Mouse (Mus musculus): ENCODE measurements around the gene Samd8. TPM values are rescaled to one million over a fixed set of nuclear protein-coding genes. Genes with fewer than 3 reads are reported as not detected.
A peak's percentile ranks its signal among the peaks of the same experiment; 100 is the strongest.

Gene Samd8
- 27.1 and 40.9 TPM in 2 replicates for total RNA-seq (2014; rRNA removed)
- 12.7 and 14.5 TPM in 2 replicates for polyA plus RNA-seq (2012; rRNA removed)

DNA sequence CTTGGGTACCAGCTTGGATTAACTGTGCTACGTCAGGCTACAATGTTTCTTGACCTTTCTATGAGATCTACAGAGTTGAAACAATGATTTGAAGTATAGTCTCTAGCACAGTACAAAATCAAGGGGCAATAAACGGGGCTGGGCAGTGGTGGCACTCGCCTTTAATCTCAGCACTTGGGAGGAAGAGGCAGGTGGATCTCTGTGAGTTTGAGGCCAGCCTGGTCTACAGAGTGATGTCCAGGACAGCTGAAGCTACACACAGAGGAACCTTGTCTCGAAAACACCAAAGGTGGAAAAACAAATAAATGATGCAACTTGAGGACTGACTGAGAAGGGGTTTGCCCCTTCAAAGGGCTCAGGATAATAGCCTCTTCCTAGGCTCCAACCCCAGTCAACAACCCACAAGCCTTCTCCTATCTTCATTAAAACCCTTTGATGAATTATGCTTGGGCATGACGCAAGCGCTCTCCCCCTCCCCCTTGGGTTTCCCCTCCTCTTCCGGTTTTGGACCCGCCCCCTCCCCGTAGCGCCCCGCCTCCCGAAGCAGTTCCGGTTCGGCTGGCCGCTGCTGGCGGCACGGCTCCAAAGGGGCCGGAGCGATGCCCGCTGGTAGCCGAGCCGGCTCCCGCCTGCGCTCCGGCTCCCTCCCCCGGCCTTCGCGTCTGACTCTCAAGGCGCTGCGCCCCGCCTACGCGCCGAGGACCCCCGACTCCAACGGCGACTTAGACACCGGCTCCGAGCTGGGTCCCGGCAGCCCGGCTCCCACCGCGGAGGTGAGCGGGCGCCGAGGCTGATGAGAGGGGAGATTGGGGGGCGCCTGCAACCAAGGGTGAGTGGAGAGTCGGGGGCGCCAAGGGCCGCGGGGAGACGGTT is at the start of gene Samd8:
Samd8 (plus strand) TSS at position 524 of the 873 bp plus-strand sequence.
- peaks cover 10% of the 10 kb centered on the region for H3K4me1 ChIP-seq (ENCODE audit: control insufficient read depth, insufficient read depth, low read length)
- TF ChIP-seq POLR2A (IDR thresholded peaks at IDR 0.05; ENCODE audit: extremely low read depth, insufficient read depth, low read length) (peak; percentile 66), CTCF (IDR thresholded peaks at IDR 0.05; ENCODE audit: low read depth, low read length) (no peak)

DNA sequence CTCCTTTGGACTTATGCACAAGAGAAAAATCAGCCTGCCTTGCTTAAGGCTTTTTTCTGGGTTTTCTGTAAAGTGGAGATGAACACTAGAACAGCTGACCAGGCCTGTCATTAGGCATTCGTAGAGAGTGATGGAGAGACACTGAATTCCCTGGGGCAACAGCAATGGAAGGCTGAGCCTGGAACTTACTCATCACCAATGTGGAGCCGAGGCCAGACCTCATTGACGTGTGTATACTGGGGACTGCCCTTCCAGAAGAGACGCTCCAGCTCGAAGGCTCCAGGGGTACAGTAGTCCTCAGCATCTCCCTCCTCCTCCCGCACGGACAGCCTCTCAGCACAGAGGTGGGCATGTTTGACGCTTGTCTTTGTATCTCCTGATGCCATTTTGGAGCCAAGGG is 47.6 kb upstream of the Samd8 start:
- Histone ChIP-seq H3K4me1 (ENCODE audit: control insufficient read depth, insufficient read depth, low read length) (no peaks in the 10 kb centered on the region), H3K36me3 (ENCODE audit: control insufficient read depth, insufficient read depth, low read length) (no peaks in the 10 kb centered on the region), H3K27me3 (ENCODE audit: control insufficient read depth, insufficient read depth, low read length) (no peaks in the 10 kb centered on the region), H3K27ac (replicated peaks; ENCODE audit: insufficient read depth, low read depth, low read length) (no peak overlapping the region), H3K79me2 (ENCODE audit: control insufficient read depth, insufficient read depth, low read length) (no peaks in the 10 kb centered on the region), H3K4me3 (ENCODE audit: insufficient read depth, low read depth, low read length) (no peak overlapping the region), H3K9ac (ENCODE audit: low read depth, low read length) (no peak overlapping the region)
- no peak for TF ChIP-seq POLR2A (IDR thresholded peaks at IDR 0.05; ENCODE audit: extremely low read depth, insufficient read depth, low read length)
- TF ChIP-seq CTCF (IDR thresholded peaks at IDR 0.05; ENCODE audit: low read depth, low read length): no peak
- WGBS: 89% methylated on average over 8 of the region's 8 CpGs
- no peak for DNase-seq (ENCODE audit: extremely low read depth, low read depth, low spot score)

More for the DNA sequence above, at the start of gene Samd8:
- Histone ChIP-seq H3K27ac (replicated peaks; ENCODE audit: insufficient read depth, low read depth, low read length) (peak within 1 kb of the TSS; percentile 84), H3K9ac (ENCODE audit: low read depth, low read length) (peak within 1 kb of the TSS; percentile 91), H3K27me3 (ENCODE audit: control insufficient read depth, insufficient read depth, low read length) (no peaks in the 10 kb centered on the region), H3K4me3 (ENCODE audit: insufficient read depth, low read depth, low read length) (peak within 1 kb of the TSS; percentile 86), H3K36me3 (ENCODE audit: control insufficient read depth, insufficient read depth, low read length) (no peaks in the 10 kb centered on the region), H3K79me2 (ENCODE audit: control insufficient read depth, insufficient read depth, low read length) (peaks cover 8% of the 10 kb centered on the region; the same call in 1 of the 2 replicates)
- DNase-seq (ENCODE audit: extremely low read depth, low read depth, low spot score): peak; percentile 67
- 5% methylated on average over 52 of the region's 52 CpGs for WGBS

DNA sequence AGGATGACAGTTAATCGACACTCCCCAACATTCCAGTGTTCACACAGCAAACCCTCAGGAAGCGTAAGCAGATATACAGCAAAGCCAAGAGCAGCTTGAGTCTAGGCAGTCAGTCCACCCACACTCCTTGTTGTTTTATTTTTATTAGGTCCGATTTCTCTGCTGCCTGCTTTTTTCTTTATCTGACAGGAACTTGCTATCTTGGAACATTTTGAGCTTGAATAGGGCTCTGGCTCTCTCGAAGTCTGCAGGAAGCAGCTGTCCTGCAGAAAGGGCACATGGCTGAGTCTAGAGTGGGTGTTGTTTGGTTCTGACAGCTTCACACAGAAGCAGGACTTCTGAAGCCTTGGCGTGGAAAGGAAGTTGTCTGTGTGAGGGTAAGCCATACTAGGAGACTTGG is 47.1 kb upstream of the Samd8 start:
- WGBS: 66% methylated on average over 5 of the region's 5 CpGs
- TF ChIP-seq CTCF (IDR thresholded peaks at IDR 0.05; ENCODE audit: low read depth, low read length) (no peak), POLR2A (IDR thresholded peaks at IDR 0.05; ENCODE audit: extremely low read depth, insufficient read depth, low read length) (no peak)

DNA sequence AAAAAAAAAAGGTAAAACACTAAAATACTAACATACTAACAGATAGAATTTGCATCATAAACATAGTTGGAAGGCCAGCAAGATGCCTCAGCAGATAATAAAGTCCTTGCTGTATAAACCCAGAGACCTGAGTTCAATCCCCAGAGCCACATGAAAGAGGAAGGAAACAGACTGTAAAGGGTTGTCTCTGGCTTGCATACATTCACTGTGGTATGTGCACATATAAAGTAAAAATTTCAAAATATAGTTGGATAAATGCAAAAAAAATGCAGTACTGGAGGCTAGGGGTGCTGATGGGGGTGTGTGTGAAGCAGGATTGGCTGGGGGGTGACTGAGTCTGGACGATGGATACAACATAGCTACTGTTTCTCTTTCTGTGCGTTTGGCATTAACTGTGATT is 44.9 kb upstream of the Samd8 start:
- TF ChIP-seq POLR2A (IDR thresholded peaks at IDR 0.05; ENCODE audit: extremely low read depth, insufficient read depth, low read length): no peak
- no peak for TF ChIP-seq CTCF (IDR thresholded peaks at IDR 0.05; ENCODE audit: low read depth, low read length)
- 90% methylated on average over 2 of the region's 2 CpGs for WGBS

More for the DNA sequence above, 47.1 kb upstream of the Samd8 start:
- no peaks in the 10 kb centered on the region for H3K4me1 ChIP-seq (ENCODE audit: control insufficient read depth, insufficient read depth, low read length)
- no peak overlapping the region for H3K9ac ChIP-seq (ENCODE audit: low read depth, low read length)
- H3K27me3 ChIP-seq (ENCODE audit: control insufficient read depth, insufficient read depth, low read length): no peaks in the 10 kb centered on the region
- no peaks in the 10 kb centered on the region for H3K36me3 ChIP-seq (ENCODE audit: control insufficient read depth, insufficient read depth, low read length)
- no peaks in the 10 kb centered on the region for H3K79me2 ChIP-seq (ENCODE audit: control insufficient read depth, insufficient read depth, low read length)
- H3K27ac ChIP-seq (replicated peaks; ENCODE audit: insufficient read depth, low read depth, low read length): no peak overlapping the region
- peak; percentile 11 for DNase-seq (ENCODE audit: extremely low read depth, low read depth, low spot score)
- H3K4me3 ChIP-seq (ENCODE audit: insufficient read depth, low read depth, low read length): no peak overlapping the region

DNA sequence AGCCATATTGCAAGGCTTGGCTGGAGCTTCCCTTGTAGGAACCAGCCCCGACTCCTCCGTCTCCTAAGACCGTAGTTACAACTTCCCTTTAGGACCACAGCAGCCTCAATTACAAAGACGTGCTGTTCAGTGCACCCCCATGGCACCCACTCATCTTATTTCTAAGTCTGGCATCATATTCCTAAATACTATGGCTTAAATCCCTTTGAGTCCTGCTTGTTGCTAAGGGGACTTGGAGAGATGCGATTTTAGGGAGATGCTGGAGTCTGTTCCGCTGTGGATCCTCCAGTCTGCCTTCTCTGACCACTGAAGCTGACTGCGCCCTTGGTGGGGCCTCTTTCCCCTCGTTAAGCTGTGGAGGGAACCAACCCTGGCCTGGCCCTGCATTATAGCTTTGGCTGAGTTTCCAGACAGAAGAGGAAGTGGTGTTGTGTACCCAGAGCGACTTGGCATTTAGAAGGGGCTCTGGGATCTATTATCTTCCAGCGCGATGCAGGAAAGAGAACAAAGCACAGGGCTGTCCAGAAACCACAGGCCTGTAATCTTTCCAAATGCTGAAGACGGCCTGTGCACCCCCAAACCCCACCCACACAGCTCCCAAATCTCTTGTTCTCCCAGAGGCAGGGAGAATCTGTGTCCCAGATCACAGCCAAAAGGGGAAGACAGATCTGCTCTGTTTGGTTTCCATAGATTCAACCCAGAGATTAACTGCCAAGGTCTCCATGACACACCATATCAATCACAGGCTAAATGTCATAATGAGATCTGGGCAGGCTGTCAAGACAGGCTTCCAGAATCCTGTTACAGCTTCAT is 43.4 kb upstream of the Samd8 start:
- Histone ChIP-seq H3K27me3 (ENCODE audit: control insufficient read depth, insufficient read depth, low read length) (no peaks in the 10 kb centered on the region), H3K4me3 (ENCODE audit: insufficient read depth, low read depth, low read length) (no peak overlapping the region), H3K9ac (ENCODE audit: low read depth, low read length) (no peak overlapping the region), H3K4me1 (ENCODE audit: control insufficient read depth, insufficient read depth, low read length) (no peaks in the 10 kb centered on the region), H3K27ac (replicated peaks; ENCODE audit: insufficient read depth, low read depth, low read length) (no peak overlapping the region), H3K79me2 (ENCODE audit: control insufficient read depth, insufficient read depth, low read length) (no peaks in the 10 kb centered on the region), H3K36me3 (ENCODE audit: control insufficient read depth, insufficient read depth, low read length) (no peaks in the 10 kb centered on the region)
- no peak for TF ChIP-seq POLR2A (IDR thresholded peaks at IDR 0.05; ENCODE audit: extremely low read depth, insufficient read depth, low read length)
- TF ChIP-seq CTCF (IDR thresholded peaks at IDR 0.05; ENCODE audit: low read depth, low read length): no peak
- 82% methylated on average over 12 of the region's 12 CpGs for WGBS
- DNase-seq (ENCODE audit: extremely low read depth, low read depth, low spot score): no peak

More for the DNA sequence above, 44.9 kb upstream of the Samd8 start:
- no peaks in the 10 kb centered on the region for H3K4me1 ChIP-seq (ENCODE audit: control insufficient read depth, insufficient read depth, low read length)
- H3K27ac ChIP-seq (replicated peaks; ENCODE audit: insufficient read depth, low read depth, low read length): no peak overlapping the region
- no peak overlapping the region for H3K9ac ChIP-seq (ENCODE audit: low read depth, low read length)
- no peaks in the 10 kb centered on the region for H3K36me3 ChIP-seq (ENCODE audit: control insufficient read depth, insufficient read depth, low read length)
- DNase-seq (ENCODE audit: extremely low read depth, low read depth, low spot score): no peak
- no peaks in the 10 kb centered on the region for H3K79me2 ChIP-seq (ENCODE audit: control insufficient read depth, insufficient read depth, low read length)
- H3K4me3 ChIP-seq (ENCODE audit: insufficient read depth, low read depth, low read length): no peak overlapping the region
- no peaks in the 10 kb centered on the region for H3K27me3 ChIP-seq (ENCODE audit: control insufficient read depth, insufficient read depth, low read length)
